Mouse (Mus musculus): ENCODE measurements around the gene Cdkn1a. TPM values are rescaled to one million over a fixed set of nuclear protein-coding genes. Genes with fewer than 3 reads are reported as not detected.
"Not testable (repeated sequence)": the region's sequence is repeated elsewhere in the genome, so short reads cannot be mapped to it uniquely, and the experiment has no call there.

The Cdkn1a gene
- polyA plus RNA-seq (2016; fragmentation: Nextera tagmentation; extraction: Ambion mirVana), result 34.8 and 41.6 TPM in 2 replicates

DNA sequence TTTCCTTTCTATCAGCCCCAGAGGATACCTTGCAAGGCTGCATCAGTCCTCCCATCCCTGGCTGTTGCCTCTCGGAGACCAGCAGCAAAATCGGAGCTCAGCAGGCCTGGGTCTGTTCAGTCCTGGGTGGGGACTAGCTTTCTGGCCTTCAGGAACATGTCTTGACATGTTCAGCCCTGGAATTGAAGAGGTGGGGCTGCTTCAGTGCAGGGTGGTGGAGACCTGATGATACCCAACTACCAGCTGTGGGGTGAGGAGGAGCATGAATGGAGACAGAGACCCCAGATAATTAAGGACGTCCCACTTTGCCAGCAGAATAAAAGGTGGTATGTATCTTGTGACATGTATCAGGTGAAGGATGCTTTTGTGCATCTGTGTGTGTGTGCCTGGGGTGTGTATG is at the start of gene Cdkn1a:
Gene Cdkn1a, plus strand, starts transcription at position 201 of the 400 bp plus-strand sequence.
- H3K4me3 ChIP-seq, result no peak within 1 kb of the TSS
- H3K9me3 ChIP-seq, result no peaks in the 10 kb centered on the region
- H3K27ac ChIP-seq, result no peak within 1 kb of the TSS
- no peak within 1 kb of the TSS for H3K4me2 ChIP-seq (replicated peaks)
- no peak within 1 kb of the TSS for H3K9ac ChIP-seq
- no peak for ATAC-seq (ENCODE audit: low FRiP score, low read depth)
- no peaks in the 10 kb centered on the region for H3K36me3 ChIP-seq
- H3K27me3 ChIP-seq (replicated peaks), result peaks cover 15% of the 10 kb centered on the region
- WGBS, result 78% methylated on average over 3 of the region's 3 CpGs
- H3K4me1 ChIP-seq, result peaks cover 22% of the 10 kb centered on the region

GRCm38 (mm10) chr17:29041632-29042031 is 49.1 kb upstream of the Cdkn1a start:
- not testable (repeated sequence) for H3K9ac ChIP-seq; ATAC-seq (ENCODE audit: low FRiP score, low read depth); H3K9me3 ChIP-seq; H3K4me2 ChIP-seq (replicated peaks); H3K27me3 ChIP-seq (replicated peaks); H3K27ac ChIP-seq; H3K4me3 ChIP-seq
- WGBS, result 90% methylated on average over 3 of the region's 3 CpGs
- H3K4me1 ChIP-seq, result peaks cover 11% of the 10 kb centered on the region; the same call in 1 of the 2 replicates
- H3K36me3 ChIP-seq, result peaks cover 86% of the 10 kb centered on the region

GRCm38 (mm10) chr17:29042569-29042968 is 48.2 kb upstream of the Cdkn1a start:
- H3K4me1 ChIP-seq, result peaks cover 3% of the 10 kb centered on the region; the same call in 1 of the 2 replicates

DNA sequence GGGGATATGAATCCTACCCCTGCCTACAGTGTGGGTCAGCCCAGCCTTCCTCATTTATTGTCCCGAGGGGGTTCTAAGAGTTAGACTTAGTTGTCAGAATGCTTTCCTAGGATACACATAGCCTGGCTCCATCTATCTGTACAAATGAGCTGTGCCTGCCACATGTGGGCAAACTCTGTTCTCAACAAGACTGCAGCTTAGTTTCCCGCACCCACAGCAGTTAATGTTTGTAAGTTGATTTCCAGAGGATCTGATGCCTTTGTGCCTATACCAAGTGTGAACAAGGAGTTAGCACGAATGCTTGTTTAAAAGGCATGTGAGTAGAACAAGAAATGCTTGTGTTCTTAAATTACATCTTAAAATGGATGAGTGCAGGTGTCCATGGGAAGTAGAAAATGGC is 47.2 kb upstream of the Cdkn1a start:
- Histone ChIP-seq H3K36me3 (peaks cover 77% of the 10 kb centered on the region), H3K27me3 (replicated peaks) (no peaks in the 10 kb centered on the region), H3K4me2 (replicated peaks) (no peak overlapping the region), H3K4me1 (no peaks in the 10 kb centered on the region; the same call in 1 of the 2 replicates), H3K9me3 (no peaks in the 10 kb centered on the region), H3K27ac (no peak overlapping the region), H3K4me3 (no peak overlapping the region), H3K9ac (no peak overlapping the region)
- no peak for ATAC-seq (ENCODE audit: low FRiP score, low read depth)
- 87% methylated on average over 3 of the region's 3 CpGs for WGBS

More at GRCm38 (mm10) chr17:29042569-29042968, 48.2 kb upstream of the Cdkn1a start:
- no peak overlapping the region for H3K4me3 ChIP-seq
- no peaks in the 10 kb centered on the region for H3K9me3 ChIP-seq
- no peak for ATAC-seq (ENCODE audit: low FRiP score, low read depth)
- no peak overlapping the region for H3K9ac ChIP-seq
- H3K27ac ChIP-seq, result no peak overlapping the region
- no peaks in the 10 kb centered on the region for H3K27me3 ChIP-seq (replicated peaks)
- H3K36me3 ChIP-seq, result peaks cover 85% of the 10 kb centered on the region
- H3K4me2 ChIP-seq (replicated peaks), result no peak overlapping the region

DNA sequence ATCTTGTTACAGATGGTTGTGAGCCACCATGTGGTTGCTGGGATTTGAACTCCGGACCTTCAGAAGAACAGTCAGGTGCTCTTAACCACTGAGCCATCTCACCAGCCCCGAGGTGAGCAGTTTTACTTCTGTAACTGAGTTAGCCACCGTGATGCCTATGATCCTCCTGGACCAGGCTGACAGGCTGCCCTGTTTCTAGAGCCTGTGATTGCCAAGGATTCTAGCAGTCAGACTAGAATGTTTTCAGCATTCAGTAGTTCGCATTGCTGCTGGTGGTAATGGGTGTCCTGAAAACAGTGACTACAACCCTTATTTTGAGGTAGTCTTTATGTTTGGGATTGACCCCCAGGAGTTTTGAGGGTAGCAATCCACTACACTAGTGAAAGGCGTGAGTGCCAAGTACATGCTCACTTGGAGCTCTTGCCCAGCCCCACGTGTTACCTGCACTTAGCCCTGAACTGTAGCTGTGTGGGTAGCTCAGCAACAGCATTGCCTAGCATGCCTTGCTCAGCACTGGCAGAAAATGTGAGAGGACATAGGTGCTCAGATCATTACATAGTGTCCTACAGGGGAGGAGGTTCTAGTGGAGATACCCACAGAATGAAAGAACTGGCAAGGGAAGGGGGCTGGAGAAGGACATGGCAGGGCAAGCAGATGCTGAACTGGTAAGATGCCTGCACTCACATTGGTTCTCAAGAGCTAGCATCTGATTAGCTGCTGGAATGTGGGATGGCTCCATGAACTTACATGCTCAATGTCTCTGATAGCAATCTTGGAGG is 46.4 kb upstream of the Cdkn1a start:
- H3K36me3 ChIP-seq, result peaks cover 70% of the 10 kb centered on the region
- no peak for ATAC-seq (ENCODE audit: low FRiP score, low read depth)

GRCm38 (mm10) chr17:29044925-29045319 is 45.9 kb upstream of the Cdkn1a start:
- no peaks in the 10 kb centered on the region for H3K9me3 ChIP-seq
- peaks cover 64% of the 10 kb centered on the region for H3K36me3 ChIP-seq
- H3K4me1 ChIP-seq, result no peaks in the 10 kb centered on the region; the same call in 1 of the 2 replicates
- WGBS, result 75% methylated on average over 1 of the region's 1 CpGs
- H3K27me3 ChIP-seq (replicated peaks), result no peaks in the 10 kb centered on the region
- H3K4me2 ChIP-seq (replicated peaks), result no peak overlapping the region
- H3K4me3 ChIP-seq, result no peak overlapping the region
- no peak overlapping the region for H3K9ac ChIP-seq
- peak; percentile 32; the same call in 1 of the 2 replicates for ATAC-seq (ENCODE audit: low FRiP score, low read depth)
- no peak overlapping the region for H3K27ac ChIP-seq

More for the DNA sequence above, 46.4 kb upstream of the Cdkn1a start:
- no peak overlapping the region for H3K9ac ChIP-seq
- no peak overlapping the region for H3K4me3 ChIP-seq
- no peaks in the 10 kb centered on the region for H3K27me3 ChIP-seq (replicated peaks)
- whole genome bisulfite sequencing, result 88% methylated on average over 6 of the region's 6 CpGs
- no peaks in the 10 kb centered on the region for H3K9me3 ChIP-seq
- no peak overlapping the region for H3K27ac ChIP-seq
- H3K4me2 ChIP-seq (replicated peaks), result no peak overlapping the region
- H3K4me1 ChIP-seq, result no peaks in the 10 kb centered on the region; the same call in 1 of the 2 replicates

GRCm38 (mm10) chr17:29045741-29046530 is 44.8 kb upstream of the Cdkn1a start:
- 77% methylated on average over 12 of the region's 12 CpGs for WGBS
- no peak overlapping the region for H3K9ac ChIP-seq
- H3K4me1 ChIP-seq, result peaks cover 6% of the 10 kb centered on the region; the same call in 1 of the 2 replicates
- no peaks in the 10 kb centered on the region for H3K27me3 ChIP-seq (replicated peaks)
- H3K4me2 ChIP-seq (replicated peaks), result no peak overlapping the region
- H3K9me3 ChIP-seq, result no peaks in the 10 kb centered on the region
- ATAC-seq (ENCODE audit: low FRiP score, low read depth), result no peak
- H3K4me3 ChIP-seq, result no peak overlapping the region
- H3K27ac ChIP-seq, result no peak overlapping the region
- H3K36me3 ChIP-seq, result peaks cover 55% of the 10 kb centered on the region

GRCm38 (mm10) chr17:29046863-29047262 is 43.9 kb upstream of the Cdkn1a start:
- no peaks in the 10 kb centered on the region for H3K9me3 ChIP-seq
- peaks cover 49% of the 10 kb centered on the region for H3K36me3 ChIP-seq
- H3K27me3 ChIP-seq (replicated peaks), result no peaks in the 10 kb centered on the region
- H3K27ac ChIP-seq, result no peak overlapping the region
- H3K9ac ChIP-seq, result no peak overlapping the region
- no peak for ATAC-seq (ENCODE audit: low FRiP score, low read depth)
- H3K4me3 ChIP-seq, result no peak overlapping the region
- no peak overlapping the region for H3K4me2 ChIP-seq (replicated peaks)
- H3K4me1 ChIP-seq, result peaks cover 6% of the 10 kb centered on the region; the same call in 1 of the 2 replicates
- 89% methylated on average over 3 of the region's 3 CpGs for WGBS

DNA sequence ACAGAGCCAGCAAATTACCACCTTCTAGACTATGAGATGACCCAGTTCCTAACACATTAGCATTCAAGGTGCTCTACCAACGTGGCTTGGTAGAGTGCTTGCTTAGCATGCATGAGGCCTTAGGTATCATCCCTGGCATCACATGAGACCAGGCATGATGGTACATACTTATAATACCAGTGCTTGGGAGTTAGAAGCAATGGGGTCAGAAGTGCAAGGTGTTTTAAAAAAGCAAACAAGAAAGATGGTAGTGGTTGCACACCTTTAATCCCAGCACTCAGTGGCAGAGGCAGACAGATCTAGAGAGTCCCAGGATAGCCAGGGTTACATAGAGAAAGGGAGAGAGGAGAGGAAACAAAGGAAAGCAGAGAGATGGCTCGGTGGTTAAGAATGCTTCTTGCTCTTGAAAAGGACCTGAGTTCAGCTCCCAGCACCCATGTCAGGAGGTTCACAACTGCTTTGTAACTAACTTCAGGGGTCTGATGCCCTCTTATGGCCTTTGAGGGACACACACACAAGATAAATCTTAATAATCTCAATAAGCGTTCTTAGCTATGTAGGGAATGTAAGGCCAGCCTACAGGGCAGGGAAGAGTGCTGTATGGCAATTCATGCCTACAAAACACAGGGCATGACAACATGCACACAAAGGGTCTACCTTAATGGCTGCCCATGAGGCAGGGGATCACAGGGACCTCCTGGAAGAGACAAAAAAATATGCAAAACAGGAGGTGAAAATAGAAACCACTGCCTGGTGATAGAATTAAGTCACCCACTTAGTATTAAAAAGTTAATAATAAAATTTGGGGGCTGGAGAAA is 42.9 kb upstream of the Cdkn1a start:
- Histone ChIP-seq H3K4me3 (no peak overlapping the region), H3K27me3 (replicated peaks) (no peaks in the 10 kb centered on the region), H3K4me1 (peaks cover 6% of the 10 kb centered on the region; the same call in 1 of the 2 replicates), H3K36me3 (peaks cover 41% of the 10 kb centered on the region), H3K9me3 (no peaks in the 10 kb centered on the region), H3K4me2 (replicated peaks) (no peak overlapping the region), H3K9ac (no peak overlapping the region), H3K27ac (no peak overlapping the region)
- no peak for ATAC-seq (ENCODE audit: low FRiP score, low read depth)
- WGBS, result 67% methylated on average over 3 of the region's 3 CpGs

DNA sequence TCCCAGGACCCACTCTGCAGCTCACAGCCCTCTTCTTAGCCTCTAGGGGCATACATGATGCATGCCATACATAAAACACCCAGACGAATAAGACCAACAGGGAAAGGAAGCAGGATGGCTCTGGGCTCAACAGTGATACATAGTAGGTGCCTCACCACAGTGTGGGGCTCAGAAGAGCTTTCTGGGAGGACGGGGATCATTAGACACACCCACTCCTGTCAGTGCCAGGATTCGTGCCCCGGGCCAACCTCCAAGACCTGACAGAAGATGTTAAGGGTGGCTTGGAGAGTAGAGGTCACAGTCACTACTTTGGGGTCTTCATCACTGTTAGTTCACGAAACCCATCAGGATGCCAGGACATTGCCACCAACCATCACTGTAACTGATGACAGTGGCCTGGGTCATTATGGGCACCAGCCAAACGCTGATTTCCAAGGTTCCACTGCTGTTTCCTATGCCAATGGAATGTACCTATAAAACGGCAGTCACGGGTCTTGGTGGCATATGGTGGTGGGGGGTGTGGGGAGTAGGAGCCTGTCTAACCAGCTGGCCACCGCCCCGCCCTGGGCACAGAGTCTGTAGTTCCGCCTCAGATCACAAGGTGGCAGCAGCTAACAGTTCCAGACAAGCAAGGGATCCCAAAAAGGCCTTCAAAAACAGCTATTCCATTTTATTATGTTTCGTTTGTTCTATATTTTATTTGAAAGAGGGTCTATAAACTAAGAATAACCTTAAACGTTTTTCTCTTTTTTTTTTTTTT is 41.8 kb upstream of the Cdkn1a start:
- Histone ChIP-seq H3K27ac (no peak overlapping the region), H3K27me3 (replicated peaks) (no peaks in the 10 kb centered on the region), H3K9ac (no peak overlapping the region), H3K4me2 (replicated peaks) (no peak overlapping the region), H3K4me1 (peaks cover 6% of the 10 kb centered on the region; the same call in 1 of the 2 replicates), H3K9me3 (no peaks in the 10 kb centered on the region), H3K4me3 (no peak overlapping the region), H3K36me3 (peaks cover 32% of the 10 kb centered on the region)
- ATAC-seq (ENCODE audit: low FRiP score, low read depth), result peak; percentile 15; the same call in 1 of the 2 replicates
- WGBS, result 22% methylated on average over 13 of the region's 13 CpGs

GRCm38 (mm10) chr17:29049508-29049889 is 41.3 kb upstream of the Cdkn1a start:
- H3K9ac ChIP-seq, result no peak overlapping the region
- H3K4me3 ChIP-seq, result no peak overlapping the region
- H3K9me3 ChIP-seq, result no peaks in the 10 kb centered on the region
- ATAC-seq (ENCODE audit: low FRiP score, low read depth), result no peak
- H3K36me3 ChIP-seq, result peaks cover 27% of the 10 kb centered on the region
- no peak overlapping the region for H3K27ac ChIP-seq
- 75% methylated on average over 5 of the region's 5 CpGs for WGBS
- H3K4me1 ChIP-seq, result peaks cover 6% of the 10 kb centered on the region; the same call in 1 of the 2 replicates
- H3K4me2 ChIP-seq (replicated peaks), result no peak overlapping the region
- H3K27me3 ChIP-seq (replicated peaks), result no peaks in the 10 kb centered on the region
